Mouse (Mus musculus) frontal cortex, adult 2 months (tissue): ENCODE data around the gene Glmp. TPM values are rescaled to one million over a fixed set of nuclear protein-coding genes. Genes with fewer than 3 reads are reported as not detected.
A peak's percentile ranks its signal among the peaks of the same experiment; 100 is the strongest.
"Not testable (repeated sequence)": the region's sequence is repeated elsewhere in the genome, so short reads cannot be mapped to it uniquely, and the experiment has no call there.

Experiments used
- DNase-seq, 2 experiments: peaks; one replicate each; pipeline ENCODE4 v3.0.0; 2022; ENCODE audit warnings: low spot score in 1 of 2; ENCODE audit errors: extremely low spot score in 1 of 2
- polyA plus RNA-seq: library from polyadenylated mRNA; depleted of rRNA; stranded (reverse); fragments of >200 nt; gene quantifications from 2 replicates; pipeline ENCODE4 v1.2.3, GENCODE M21; 2012; rRNA removed

Gene Glmp
- polyA plus RNA-seq, result 88.0 and 91.7 TPM in 2 replicates

- DNase-seq, result peak; percentile 29 to 74
Measured at GRCm38 (mm10) chr3:88324951-88325405, at the start of gene Glmp. TSS of gene Glmp (plus strand) at chr3:88325023.

- DNase-seq, result no peak
Measured at GRCm38 (mm10) chr3:88276121-88276520, 48.7 kb upstream of the Glmp start.

GRCm38 (mm10) chr3:88276529-88277143, 48.2 kb upstream of the Glmp start:
- DNase-seq, result peak in 1 of 2 experiments; percentile 57

- DNase-seq, result no peak
Measured at GRCm38 (mm10) chr3:88280035-88280434, 44.8 kb upstream of the Glmp start.

GRCm38 (mm10) chr3:88281141-88281916, 43.5 kb upstream of the Glmp start:
- DNase-seq, result not testable (repeated sequence)

- not testable (repeated sequence) for DNase-seq
Measured at GRCm38 (mm10) chr3:88284815-88285564, 39.8 kb upstream of the Glmp start.

GRCm38 (mm10) chr3:88285565-88285895, 39.3 kb upstream of the Glmp start:
- not testable (repeated sequence) for DNase-seq

- DNase-seq, result no peak
Measured at GRCm38 (mm10) chr3:88287110-88287509, 37.7 kb upstream of the Glmp start, which contains the start of gene Gm38392. TSS of gene Gm38392 (minus strand) at chr3:88287210.

- not testable (repeated sequence) for DNase-seq
Measured at GRCm38 (mm10) chr3:88288133-88288713, 36.6 kb upstream of the Glmp start.

- DNase-seq, result peak in 1 of 2 experiments; percentile 15
Measured at GRCm38 (mm10) chr3:88291970-88292369, 32.9 kb upstream of the Glmp start.

- DNase-seq, result not testable (repeated sequence)
Measured at GRCm38 (mm10) chr3:88295272-88295671, 29.6 kb upstream of the Glmp start.

GRCm38 (mm10) chr3:88296110-88296560, 28.7 kb upstream of the Glmp start:
- no peak for DNase-seq

- DNase-seq, result peak; percentile 99
Measured at GRCm38 (mm10) chr3:88296561-88297318, 28.1 kb upstream of the Glmp start, which contains the start of the genes Tsacc and Cct3. TSS of gene Tsacc (minus strand) at chr3:88296999. TSS of gene Cct3 (plus strand) at chr3:88297116.

- DNase-seq, result peak; percentile 63 to 72
Measured at GRCm38 (mm10) chr3:88297321-88297851, 27.4 kb upstream of the Glmp start.

- DNase-seq, result no peak
Measured at GRCm38 (mm10) chr3:88299172-88299571, 25.7 kb upstream of the Glmp start.

GRCm38 (mm10) chr3:88328956-88329355, 4.1 kb downstream of the Glmp start:
- DNase-seq, result no peak

GRCm38 (mm10) chr3:88331282-88331681, 6.5 kb downstream of the Glmp start:
- peak in 1 of 2 experiments; percentile 50 for DNase-seq

- no peak for DNase-seq
Measured at GRCm38 (mm10) chr3:88334029-88334658, 9.3 kb downstream of the Glmp start.

- DNase-seq, result no peak
Measured at GRCm38 (mm10) chr3:88334902-88335435, 10.1 kb downstream of the Glmp start.
